Mouse (Mus musculus) ES-Bruce4 (cell line): ENCODE results near the gene Arntl. TPM values are rescaled to one million over a fixed set of nuclear protein-coding genes. Genes with fewer than 3 reads are reported as not detected.
"Not testable (repeated sequence)": the region's sequence is repeated elsewhere in the genome, so short reads cannot be mapped to it uniquely, and the experiment has no call there.

Experiments used
- H3K27ac ChIP-seq: 2 replicates; pipeline ENCODE4 v1.5.1; 2012; ENCODE audit warnings: low read length, inconsistent platforms; ENCODE audit not compliant: insufficient read depth
- H3K27me3 ChIP-seq: 2 replicates; pipeline ENCODE4 v1.6.1; 2012; ENCODE audit warnings: mild to moderate bottlenecking, low read length, inconsistent platforms; ENCODE audit not compliant: control insufficient read depth, poor library complexity, insufficient read depth, severe bottlenecking
- H3K36me3 ChIP-seq: 2 replicates; pipeline ENCODE4 v1.6.1; 2012; ENCODE audit warnings: inconsistent platforms, mild to moderate bottlenecking, low read length, moderate library complexity; ENCODE audit not compliant: control insufficient read depth, poor library complexity, insufficient read depth, severe bottlenecking
- H3K4me1 ChIP-seq: one replicate; pipeline ENCODE4 v1.8.1; 2011; ENCODE audit warnings: low read length; ENCODE audit not compliant: control insufficient read depth, insufficient read depth
- H3K4me3 ChIP-seq: 2 replicates; pipeline ENCODE4 v1.5.1; 2011; ENCODE audit warnings: low read depth, mild to moderate bottlenecking, low read length
- H3K9ac ChIP-seq: 2 replicates; pipeline ENCODE4 v1.6.1; 2012; ENCODE audit warnings: low read depth, mild to moderate bottlenecking, inconsistent platforms; ENCODE audit not compliant: poor library complexity, severe bottlenecking
- H3K9me3 ChIP-seq: replicated peaks from 2 replicates; pipeline ENCODE4 v1.6.1; 2012; ENCODE audit warnings: mild to moderate bottlenecking, low read length, inconsistent platforms; ENCODE audit not compliant: control insufficient read depth, poor library complexity, insufficient read depth, severe bottlenecking
- CTCF ChIP-seq: IDR thresholded peaks from one replicate; pipeline ENCODE4 v1.8.1; 2011; ENCODE audit warnings: low read depth, low read length
- EP300 ChIP-seq: IDR thresholded peaks from 2 replicates; pipeline ENCODE4 v1.6.1; 2011; ENCODE audit warnings: low read depth, low read length; ENCODE audit not compliant: insufficient read depth
- POLR2A ChIP-seq: IDR thresholded peaks from one replicate; pipeline ENCODE4 v1.8.1; 2011; ENCODE audit warnings: low read length; ENCODE audit not compliant: insufficient read depth
- polyA plus RNA-seq: library from polyadenylated mRNA; stranded (reverse); fragments of >200 nt; gene quantifications from 2 replicates; pipeline ENCODE4 v1.2.4, GENCODE M21; 2011; ENCODE audit warnings: low read depth; ENCODE audit not compliant: missing spikeins, insufficient read depth, insufficient read length

Gene Arntl
- polyA plus RNA-seq, 1 experiment: 13.3 TPM

DNA sequence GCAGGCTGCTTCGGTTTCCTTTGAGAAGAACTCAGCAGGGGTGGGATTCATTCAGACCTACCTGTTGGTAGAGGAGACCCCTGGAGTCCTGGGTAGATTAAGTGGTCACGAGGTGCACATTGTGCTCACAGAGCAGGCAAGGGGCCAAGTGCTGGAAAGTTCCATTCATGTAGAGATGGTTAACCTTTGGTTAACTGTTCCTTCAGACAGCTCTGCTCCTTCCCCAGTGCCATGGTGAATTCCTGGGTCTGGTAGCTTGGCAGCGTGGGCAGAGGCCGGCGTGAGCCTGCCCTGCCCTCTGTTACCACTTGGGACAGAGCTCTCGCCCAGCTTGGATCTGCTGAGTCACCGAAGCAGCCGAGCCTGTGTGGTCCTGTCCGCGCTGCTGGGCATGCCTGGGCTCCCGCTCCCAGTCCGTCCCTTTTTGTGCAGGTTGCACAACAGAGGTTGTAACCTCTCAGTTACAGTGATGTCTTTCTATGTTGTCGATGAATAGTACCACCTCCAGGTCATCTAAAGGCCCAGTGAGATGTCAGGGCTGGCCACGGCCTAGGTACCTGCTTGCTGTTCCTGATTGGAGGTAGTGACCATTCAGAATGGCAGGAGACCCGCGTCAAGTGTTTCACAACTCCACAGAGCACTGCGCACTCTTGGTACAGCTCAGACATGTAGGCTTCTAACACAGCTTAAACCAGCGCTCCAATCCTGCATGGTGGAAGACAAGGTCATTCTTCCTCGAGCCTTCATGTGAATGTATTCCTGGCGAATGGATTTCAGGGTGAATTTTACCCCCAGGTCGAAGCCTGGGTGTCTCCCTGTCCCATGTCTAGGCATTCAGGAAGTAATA, 53.3 kb downstream of the Arntl start:
- H3K9me3 ChIP-seq: no peaks in the 10 kb centered on the region
- peak overlapping the region; percentile 100 for H3K27ac ChIP-seq
- no peak for TF ChIP-seq POLR2A
- peak; percentile 88 for TF ChIP-seq EP300
- peaks cover 13% of the 10 kb centered on the region for H3K4me1 ChIP-seq
- peak overlapping the region; percentile 92 for H3K9ac ChIP-seq
- H3K36me3 ChIP-seq: peaks cover 5% of the 10 kb centered on the region; the same call in 1 of the 2 replicates
- H3K4me3 ChIP-seq: peak overlapping the region; percentile 72
- H3K27me3 ChIP-seq: no peaks in the 10 kb centered on the region

DNA sequence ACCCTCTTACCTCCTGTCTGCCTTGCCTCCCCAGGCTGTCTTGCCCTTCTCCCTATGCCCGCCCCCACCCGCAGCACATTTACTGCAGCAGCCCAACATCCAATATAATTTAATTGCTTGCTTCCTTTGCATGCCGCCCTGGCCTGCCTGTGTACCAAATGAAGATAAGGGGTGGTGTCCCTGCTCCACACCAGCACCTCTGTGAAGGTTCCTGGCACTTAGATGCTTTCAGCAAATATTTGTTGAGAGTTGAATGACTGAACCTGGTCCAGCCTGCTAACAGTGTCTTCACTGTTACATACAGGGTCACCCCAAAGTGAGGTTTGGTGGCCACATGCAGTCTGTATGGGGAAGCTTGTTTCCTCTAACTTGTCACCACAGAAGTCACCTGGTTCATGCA, 54.4 kb downstream of the Arntl start:
- Histone ChIP-seq H3K9me3 (no peaks in the 10 kb centered on the region), H3K27ac (peak overlapping the region; percentile 100), H3K9ac (peak overlapping the region; percentile 92), H3K4me1 (peaks cover 11% of the 10 kb centered on the region), H3K4me3 (peak overlapping the region; percentile 72), H3K36me3 (peaks cover 5% of the 10 kb centered on the region; the same call in 1 of the 2 replicates), H3K27me3 (no peaks in the 10 kb centered on the region)
- TF ChIP-seq EP300 (no peak), POLR2A (no peak), CTCF (no peak)

DNA sequence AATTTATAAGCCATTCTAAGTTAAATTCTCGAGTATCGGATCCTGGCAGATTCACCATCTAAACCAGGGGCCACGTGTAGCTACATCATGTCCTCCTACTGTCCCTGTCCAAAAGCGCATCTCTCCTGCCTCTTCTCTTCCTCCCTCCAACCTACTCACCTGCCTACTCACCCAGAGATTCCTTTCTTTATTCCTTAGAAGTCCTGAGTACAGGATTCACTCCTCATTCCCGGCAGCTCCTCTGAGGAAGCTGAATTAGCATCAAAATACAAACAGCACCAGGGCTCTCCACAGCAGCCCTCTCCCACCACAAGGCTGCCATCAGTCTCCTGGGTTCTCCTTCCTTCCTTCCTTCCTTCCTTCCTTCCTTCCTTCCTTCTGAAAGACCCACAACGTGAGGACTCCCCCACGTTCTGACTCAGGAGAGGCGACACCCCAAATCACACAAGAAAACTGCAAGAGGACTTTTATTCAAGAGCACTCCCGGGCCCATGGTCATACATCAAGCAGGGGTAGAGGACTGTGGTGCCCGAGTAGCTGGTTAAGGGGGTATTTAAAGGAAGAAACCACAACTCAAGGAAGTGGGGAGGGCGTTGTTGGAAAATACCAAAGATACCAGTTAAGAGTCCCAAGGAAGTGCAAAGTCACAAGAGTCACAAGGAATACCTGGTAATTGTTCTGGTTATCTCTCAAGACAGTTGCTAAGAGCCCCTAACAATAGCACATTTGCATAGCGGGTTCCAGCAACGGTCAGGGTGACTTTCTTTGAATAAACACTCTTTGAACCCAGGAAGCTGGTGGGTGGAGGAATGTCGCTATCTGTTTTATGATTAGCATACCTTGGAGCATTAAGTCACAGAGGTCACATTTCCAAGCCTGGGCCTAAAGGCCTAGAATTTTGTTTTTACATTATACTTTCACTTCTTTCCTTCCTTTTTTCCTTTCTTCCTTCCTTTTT, 55.5 kb downstream of the Arntl start:
- not testable (repeated sequence) for H3K27me3 ChIP-seq, H3K36me3 ChIP-seq, H3K9me3 ChIP-seq
- TF ChIP-seq EP300 (peak; percentile 88), POLR2A (peak; percentile 52)
- Histone ChIP-seq H3K4me1 (peaks cover 11% of the 10 kb centered on the region), H3K9ac (peak overlapping the region; percentile 92), H3K27ac (peak overlapping the region; percentile 100), H3K4me3 (peak overlapping the region; percentile 72)

DNA sequence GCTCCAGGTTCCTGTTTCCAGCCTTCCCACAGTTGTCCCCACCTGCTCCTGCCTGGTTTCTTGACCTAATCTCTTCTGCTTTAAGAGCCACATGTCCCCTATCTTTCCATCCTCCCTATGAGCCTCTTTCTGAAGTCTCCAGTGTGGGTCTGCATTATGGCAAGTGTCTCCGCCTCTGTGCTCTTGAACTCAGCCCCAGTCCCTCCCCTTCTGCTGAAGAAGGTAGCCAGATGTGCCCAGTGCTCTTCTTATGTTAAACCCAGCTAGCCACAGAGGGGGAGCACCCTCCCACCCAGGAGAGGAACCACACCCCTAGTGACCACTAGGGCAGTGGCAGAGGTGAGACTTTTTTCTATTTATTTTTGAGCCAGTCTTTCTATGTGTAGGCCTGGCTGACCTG, 56.7 kb downstream of the Arntl start:
- TF ChIP-seq EP300 (peak; percentile 96), POLR2A (no peak)
- no peaks in the 10 kb centered on the region for H3K36me3 ChIP-seq
- peaks cover 11% of the 10 kb centered on the region for H3K4me1 ChIP-seq
- no peaks in the 10 kb centered on the region for H3K27me3 ChIP-seq
- peak overlapping the region; percentile 34 for H3K9ac ChIP-seq
- H3K4me3 ChIP-seq: peak overlapping the region; percentile 13; the same call in 1 of the 2 replicates
- peak overlapping the region; percentile 99 for H3K27ac ChIP-seq
- H3K9me3 ChIP-seq: no peaks in the 10 kb centered on the region

DNA sequence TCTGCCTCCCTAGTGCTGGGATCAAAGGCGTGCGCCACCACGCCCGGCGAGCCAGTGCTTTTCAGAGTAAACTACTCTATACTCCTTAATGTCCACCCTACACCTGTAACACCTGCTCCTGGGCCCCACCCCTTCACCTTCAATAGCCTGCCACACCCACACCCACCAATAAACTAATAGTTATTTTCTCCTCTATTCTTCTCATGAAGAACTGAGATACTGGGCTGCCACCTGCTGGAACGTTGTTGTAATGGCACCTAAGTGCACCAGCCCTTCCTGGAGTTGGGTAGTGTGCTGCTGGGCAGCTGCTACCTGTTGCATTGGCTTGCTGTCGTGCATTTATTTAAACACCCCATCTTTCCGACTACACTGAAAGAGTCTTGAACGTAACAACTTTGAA, 61.0 kb downstream of the Arntl start:
- H3K9ac ChIP-seq: no peak overlapping the region
- H3K4me1 ChIP-seq: peaks cover 11% of the 10 kb centered on the region
- no peaks in the 10 kb centered on the region for H3K27me3 ChIP-seq
- TF ChIP-seq POLR2A (no peak), EP300 (peak; percentile 47; the same call in 1 of the 2 replicates), CTCF (peak; percentile 56)
- H3K36me3 ChIP-seq: no peaks in the 10 kb centered on the region
- H3K9me3 ChIP-seq: no peaks in the 10 kb centered on the region
- H3K27ac ChIP-seq: no peak overlapping the region
- no peak overlapping the region for H3K4me3 ChIP-seq
